Mouse (Mus musculus) erythroid progenitor cell, adult 5-6 weeks (primary cell): Measurements from ENCODE around the gene Lyz1. TPM values are rescaled to one million over a fixed set of nuclear protein-coding genes. Genes with fewer than 3 reads are reported as not detected.
"Not testable (repeated sequence)": the region's sequence is repeated elsewhere in the genome, so short reads cannot be mapped to it uniquely, and the experiment has no call there.

Experiments used
- ATAC-seq: replicated peaks from 2 replicates; pipeline ENCODE4 v1.8.0; 2016; ENCODE audit warnings: moderate number of reproducible peaks, mild to moderate bottlenecking, moderate TSS enrichment, inconsistent platforms; ENCODE audit not compliant: poor library complexity, low FRiP score, severe bottlenecking
- total RNA-seq, 2 experiments: library from RNA; stranded (forward) in 1 of 2; stranded (reverse) in 1 of 2; fragments of 150-400 nt in 1 of 2; fragments of 186-747, 209-891 nt in 1 of 2; gene quantifications; 2 replicates each; pipeline versions ENCODE4 v1.2.3 to v1.2.4; 2015 to 2017; ENCODE audit warnings: low replicate concordance in 2 of 2

The Lyz1 gene
- total RNA-seq, 2 experiments from 2014 or later: not detected

DNA sequence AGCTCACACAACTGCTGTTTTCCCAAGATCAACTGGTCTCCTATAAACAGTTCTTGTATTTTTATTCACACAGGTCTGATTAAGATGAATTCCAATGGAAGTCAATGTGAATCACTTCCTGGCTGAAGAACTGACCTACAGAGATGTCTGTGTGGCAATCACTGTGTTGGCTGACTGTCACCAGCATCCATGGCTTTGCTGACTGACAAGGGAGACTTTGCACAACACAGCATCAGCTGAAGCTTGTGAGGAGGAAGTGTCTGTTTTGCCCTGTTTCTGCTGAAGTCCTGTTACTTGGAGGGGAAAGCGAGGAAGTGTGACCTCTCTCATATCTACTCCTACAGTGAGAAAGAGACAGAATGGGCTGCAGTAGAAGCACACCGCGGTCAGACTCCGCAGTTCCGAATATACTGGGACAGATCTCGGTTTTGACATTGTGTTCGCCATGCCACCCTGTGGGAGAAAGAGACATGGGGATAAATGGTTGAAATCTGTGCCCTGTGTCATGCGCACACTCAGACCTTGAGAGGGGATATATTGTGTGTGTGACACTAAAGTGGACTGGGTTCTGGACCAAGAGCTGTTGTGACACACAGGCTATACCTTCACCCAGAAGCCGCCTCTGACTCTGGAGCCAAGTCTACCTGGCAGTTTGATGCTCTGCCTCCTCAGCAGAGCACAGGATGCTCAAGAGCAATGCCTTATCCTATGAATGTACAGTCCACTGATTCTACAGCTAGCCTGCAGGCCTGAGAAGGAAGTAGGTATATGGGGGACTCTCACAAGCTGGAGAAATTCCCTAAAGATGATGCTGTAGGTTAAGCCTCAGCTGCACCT, 4.3 kb downstream of the Lyz1 start:
- no peak for ATAC-seq

DNA sequence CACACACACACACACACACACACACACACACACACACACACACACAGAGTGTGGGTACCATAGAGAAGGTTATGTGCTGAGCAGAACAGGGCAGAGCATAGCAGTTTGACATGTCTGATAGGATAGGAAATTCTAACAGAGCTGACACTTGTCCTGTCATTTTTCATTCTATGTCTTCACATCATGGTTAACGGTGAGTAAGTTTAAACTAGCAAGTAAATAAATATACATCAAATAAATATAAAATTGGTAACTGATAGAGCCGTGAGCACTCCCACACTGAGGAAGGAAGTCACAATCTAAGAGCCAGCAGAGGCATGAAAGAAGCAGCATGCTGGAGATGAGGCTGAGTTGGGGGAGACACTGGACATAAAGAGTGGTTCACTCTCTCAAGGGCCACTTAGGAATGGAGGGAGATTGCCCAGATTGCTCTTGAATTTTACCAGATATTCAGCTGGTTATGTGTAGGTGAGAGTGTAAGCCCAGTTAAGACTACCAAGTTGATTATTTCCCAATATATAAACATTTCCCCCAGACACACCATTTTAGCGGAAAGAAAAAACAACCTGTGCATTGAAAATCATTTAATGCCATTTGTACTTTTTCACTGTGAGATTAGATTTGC, 5.3 kb downstream of the Lyz1 start:
- ATAC-seq: no peak

DNA sequence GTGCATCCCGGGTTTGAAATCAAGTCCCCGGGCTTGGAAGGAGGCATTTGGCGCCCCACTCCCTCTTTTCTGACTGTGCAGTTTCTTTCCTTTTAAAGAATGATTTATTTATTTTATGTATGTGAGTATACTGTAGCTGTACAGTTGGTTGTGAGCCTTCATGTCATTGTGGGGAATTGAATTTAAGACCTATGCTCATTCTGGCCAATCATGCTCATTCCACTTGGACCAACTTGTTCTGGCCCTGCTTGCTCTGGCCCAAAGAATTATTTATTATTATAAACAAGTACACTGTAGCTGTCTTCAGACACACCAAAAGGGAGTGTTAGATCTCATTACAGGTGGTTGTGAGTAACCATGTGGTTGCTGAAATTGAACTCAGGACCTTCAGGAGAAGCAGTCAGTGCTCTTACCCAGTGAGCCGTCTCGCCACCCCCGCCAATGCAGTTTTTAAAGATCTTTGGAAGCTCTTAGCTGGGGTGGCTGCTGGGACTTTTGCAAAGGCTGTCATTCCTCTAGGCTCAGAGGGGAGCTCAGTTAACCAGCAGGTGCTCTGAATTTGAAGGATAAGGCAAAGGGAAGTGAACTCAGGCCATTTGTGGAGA, 6.2 kb downstream of the Lyz1 start:
- ATAC-seq: no peak

DNA sequence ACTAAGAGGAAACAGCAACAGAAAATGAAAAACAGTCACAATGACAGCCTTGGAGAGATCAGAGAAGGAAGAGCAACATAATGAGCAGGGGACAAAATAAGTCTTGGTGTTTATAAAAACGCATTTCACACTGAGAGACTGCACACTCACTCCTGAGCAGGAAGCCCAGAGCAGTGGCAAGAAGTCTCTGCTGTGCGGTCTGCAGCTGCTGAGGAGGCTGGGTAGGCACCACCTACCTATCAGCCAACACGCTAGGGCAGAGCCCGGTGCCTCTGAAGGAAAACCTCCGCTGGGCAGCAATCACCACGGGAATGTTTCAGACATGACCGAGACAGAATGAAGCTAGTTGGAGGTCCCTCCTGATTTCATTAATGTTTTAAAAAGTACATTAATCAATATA, 7.1 kb downstream of the Lyz1 start:
- ATAC-seq: not testable (repeated sequence)

DNA sequence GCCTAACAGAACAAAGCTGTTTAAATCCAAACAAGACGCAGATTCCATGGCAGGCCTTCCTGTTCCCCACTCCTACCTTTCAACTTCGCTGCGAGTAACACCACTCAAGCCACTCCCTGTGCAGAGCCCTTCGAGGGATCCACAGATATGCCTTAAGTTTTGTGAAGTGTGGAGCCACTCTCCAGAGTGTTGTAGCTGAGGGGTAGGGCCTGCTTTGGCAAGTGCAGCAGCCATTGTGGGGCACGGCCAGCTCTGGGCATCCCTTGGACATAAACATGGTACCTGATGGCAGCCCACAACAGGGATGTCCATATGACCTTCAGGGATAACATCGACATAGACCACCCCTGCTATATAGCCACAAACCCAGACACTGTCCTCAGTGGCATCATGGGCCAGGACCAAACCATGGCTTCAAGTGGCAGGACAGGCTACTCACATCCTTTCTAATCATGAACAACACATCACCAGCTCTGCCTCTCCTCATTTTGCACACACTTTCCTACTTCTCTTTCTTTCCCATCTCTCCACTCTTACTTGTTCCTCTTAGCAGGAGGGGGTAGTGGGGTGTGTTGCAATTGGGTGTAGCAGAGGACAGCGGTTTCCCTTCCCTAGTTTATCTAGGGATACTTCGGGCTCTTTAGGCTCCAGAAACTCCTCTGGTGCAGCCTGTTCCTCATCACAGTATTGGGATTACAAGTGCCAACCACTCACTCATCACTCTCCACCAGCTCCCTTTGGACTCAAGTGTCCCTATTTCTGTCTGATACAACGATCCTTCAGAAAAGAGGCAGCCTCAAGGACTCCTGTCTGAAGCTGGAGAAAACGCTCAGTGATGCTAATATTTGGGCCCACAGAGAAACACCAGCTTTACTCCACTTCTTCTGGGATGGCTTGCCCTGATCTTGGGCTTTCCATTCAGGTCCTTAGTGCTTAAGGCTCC, 7.8 kb downstream of the Lyz1 start:
- no peak for ATAC-seq

DNA sequence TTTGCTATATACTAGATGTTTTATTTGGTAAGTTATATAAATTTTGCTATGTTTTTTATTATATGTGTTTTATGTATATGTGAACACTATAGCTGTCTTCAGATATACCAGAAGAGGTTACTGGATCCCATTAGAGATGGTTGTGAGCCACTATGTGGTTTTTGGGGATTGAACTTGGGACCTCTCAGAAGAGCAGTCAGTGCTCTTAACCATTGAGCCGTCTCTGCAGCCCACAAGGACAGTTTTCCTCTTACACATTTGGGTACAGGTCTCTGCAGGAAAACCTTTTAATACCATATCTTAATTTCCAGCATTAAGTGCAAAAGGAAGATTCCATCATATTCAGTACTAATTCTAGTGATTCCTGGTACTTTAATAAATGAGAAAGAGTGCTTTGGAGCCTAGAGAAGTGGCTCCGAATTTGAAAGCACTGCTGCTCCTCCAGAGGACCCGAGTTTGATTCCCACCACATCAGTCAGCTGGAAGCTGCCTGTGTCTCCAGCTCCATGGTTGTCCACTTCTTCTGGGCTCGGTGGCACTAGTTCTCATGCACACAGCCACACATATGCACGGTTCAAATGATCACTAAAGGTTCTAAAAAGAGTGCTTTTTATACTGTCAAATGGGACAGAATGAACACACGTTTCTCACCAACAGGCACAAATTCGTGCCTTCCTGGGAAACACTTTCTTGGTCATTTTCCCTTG, 8.6 kb downstream of the Lyz1 start:
- no peak for ATAC-seq

DNA sequence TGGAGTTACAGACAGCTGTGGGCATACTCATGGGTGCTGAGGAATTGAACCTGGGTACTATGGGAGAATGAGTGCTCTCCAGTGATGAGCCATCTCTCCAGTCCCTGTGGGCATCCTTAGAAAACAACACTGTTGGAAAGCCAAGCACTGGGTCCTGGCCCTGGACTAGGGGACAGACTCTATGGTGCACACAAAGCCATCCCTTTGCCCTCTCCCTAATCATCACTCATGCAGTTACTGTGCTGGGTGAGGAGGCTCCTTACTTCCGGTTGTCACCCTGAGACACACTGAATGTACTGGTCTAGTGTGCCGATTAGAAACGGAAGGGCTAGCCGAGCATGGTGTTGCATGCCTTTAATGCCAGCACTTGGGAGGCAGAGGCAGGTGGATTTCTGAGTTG, 9.5 kb downstream of the Lyz1 start:
- not testable (repeated sequence) for ATAC-seq

DNA sequence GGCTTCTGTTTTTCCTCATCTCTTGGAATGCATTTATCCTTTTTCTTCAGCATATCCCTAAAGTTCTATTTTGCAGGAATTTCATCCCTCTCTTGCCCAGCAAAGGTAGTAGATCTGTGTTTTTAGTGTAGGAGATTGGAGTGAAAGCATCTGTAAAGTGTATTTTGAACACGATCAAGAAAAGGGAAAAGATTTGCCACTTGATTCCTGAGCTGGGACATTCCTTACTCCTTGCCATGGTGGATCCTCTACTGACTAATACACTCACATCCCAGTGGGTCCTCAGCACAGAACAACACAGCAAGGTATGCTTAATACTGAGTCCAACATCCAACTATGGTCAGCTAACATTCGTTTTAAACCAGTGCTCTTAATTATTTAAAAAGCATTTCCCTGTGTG, 10.1 kb downstream of the Lyz1 start:
- no peak for ATAC-seq

DNA sequence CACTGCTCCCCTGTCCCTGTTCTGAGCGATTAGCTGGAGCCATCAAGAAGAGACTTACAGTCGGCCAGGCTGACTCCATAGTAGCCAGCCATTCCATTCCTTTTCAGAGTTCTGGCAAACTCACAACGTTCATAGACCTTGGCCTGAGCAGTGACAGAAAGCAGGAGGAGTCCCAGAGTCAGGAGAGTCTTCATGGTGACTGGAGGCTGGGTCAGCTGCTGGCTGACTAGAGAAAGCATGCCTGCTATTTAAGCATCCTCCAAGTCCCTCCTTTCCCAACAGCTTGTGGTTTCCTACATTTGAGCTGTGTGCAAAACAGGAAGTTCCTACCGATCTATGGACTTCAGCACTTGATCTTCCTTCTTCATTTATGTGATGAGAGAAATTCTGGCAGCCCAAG, 10.6 kb downstream of the Lyz1 start, which contains the start of gene Lyz2:
Gene Lyz2, minus strand, starts transcription at position 273 of the 400 bp plus-strand sequence.
- no peak for ATAC-seq

DNA sequence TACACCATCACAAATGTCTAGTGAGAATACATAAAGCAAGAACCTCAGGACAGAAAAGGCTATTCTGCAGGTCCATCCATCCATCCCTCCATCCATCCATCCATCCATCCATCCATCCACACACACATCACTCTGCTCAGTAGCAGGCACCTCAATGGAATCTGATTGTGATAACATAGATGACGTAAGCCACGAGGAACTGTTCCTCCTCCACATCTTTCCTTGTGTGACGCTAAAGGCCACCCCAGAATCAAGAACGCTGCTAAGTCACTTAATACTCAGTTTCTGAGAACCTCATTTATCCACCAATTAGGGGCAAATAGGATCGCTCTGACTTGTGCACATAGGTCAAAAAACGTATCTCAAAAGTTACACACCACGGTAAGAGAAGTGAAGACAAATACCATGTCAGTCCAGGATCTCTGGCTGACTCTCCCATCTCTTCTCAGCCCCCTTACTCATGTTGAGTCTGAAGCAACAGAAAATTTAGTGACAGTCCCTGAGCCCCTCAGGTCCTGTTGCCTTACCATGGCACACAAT, 11.2 kb downstream of the Lyz1 start:
- no peak for ATAC-seq

DNA sequence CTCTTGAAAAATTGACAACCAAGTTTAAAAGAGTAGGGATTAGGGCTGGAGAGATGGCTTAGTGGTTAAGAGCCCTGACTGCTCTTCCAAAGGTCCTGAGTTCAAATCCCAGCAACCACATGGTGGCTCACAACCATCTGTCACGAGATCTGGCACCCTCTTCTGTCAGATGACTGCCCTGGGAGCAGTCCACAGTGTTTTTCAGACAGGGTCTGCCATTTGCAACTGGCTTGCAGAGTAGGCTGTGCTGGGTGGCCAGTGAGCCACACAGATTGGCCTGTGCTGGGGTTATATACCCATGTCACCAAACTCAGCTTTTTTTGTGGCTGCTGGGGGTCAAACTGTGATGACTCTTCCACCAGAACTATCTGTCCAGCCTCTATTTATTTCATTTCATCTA, 12.7 kb downstream of the Lyz1 start:
- ATAC-seq: no peak

DNA sequence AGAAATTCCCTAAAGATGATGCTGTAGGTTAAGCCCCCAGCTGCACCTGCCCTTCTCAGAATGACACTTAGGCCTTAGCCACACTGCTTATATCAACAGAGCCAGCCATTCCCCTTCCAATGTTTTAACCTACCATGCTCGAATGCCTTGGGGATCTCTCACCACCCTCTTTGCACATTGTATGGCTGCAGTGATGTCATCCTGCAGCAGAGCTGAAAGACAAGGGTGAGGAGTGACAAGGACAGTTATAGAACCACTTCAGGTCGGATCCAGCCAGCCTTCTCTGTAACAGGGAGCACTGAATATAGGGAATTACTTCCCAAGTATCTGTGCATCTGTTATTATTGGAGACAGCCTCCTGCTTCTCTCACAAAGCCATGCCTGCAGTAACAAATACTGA, 14.2 kb downstream of the Lyz1 start:
- ATAC-seq: not testable (repeated sequence)

DNA sequence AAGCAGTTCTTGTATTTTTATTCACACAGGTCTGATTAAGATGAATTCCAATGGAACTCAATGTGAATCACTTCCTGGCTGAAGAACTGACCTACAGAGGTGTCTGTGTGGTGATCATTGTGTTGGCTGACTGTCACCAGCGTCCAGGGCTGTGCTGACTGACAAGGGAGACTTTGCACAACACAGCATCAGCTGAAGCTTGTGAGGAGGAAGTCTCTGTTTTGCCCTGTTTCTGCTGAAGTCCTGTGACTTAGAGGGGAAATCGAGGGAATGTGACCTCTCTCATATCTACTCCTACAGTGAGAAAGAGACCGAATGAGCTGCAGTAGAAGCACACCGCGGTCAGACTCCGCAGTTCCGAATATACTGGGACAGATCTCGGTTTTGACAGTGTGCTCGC, 14.9 kb downstream of the Lyz1 start:
- not testable (repeated sequence) for ATAC-seq

DNA sequence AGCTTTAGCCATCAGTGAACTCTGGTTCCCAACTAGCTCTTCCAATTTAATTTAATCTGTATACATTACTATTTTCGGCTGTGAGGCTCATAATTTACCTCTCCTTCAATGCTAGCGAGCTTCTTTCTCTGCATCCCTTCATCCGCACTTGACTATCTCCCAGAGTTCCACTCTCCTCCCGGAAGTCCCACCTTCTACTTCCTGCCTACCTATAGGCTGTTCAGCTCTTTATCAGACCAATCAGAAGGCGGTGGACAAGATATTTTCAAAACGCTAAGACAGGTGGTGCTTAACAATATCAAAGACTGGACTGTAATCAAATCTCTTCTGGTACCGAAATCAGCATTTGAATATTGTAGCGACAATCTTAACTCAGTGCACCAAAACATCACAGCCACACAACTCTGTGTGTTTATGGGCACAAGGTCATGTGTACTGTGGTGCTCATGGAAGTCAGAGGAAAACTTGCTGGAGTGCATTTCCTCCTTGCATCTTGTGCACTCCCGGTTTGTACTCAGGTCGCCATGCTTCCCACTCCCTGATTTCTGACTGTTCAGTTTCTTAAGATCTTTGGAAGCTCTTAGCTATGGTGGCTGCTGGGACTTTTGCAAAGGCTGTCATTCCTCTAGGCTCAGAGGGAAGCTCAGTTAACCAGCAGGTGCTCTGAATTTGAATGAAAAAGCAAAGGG, 16.8 kb downstream of the Lyz1 start:
- no peak for ATAC-seq

DNA sequence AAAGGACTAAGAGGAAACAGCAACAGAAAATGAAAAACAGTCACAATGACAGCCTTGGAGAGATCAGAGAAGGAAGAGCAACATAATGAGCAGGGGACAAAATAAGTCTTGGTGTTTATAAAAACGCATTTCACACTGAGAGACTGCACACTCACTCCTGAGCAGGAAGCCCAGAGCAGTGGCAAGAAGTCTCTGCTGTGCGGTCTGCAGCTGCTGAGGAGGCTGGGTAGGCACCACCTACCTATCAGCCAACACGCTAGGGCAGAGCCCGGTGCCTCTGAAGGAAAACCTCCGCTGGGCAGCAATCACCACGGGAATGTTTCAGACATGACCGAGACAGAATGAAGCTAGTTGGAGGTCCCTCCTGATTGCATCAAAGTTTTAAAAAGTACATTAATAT, 18.0 kb downstream of the Lyz1 start:
- ATAC-seq: not testable (repeated sequence)

DNA sequence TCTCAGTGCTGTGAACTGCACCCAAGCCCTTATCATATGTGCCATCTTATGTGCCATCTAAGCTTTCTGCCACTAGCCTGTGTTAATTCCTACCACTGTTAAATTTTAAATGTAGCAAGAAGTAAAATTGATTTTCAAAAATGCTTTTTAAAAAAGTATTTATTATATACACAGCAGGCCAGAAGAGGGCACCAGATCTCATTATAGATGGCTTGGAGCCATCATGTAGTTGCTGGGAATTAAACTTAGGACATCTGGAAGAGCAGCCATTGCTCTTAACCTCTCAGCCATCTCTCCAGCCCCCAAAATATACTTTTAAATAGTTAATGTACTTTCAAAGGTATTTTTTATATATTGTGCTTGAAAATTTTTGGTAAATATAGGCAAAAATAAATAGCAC, 20.6 kb downstream of the Lyz1 start:
- ATAC-seq: no peak

DNA sequence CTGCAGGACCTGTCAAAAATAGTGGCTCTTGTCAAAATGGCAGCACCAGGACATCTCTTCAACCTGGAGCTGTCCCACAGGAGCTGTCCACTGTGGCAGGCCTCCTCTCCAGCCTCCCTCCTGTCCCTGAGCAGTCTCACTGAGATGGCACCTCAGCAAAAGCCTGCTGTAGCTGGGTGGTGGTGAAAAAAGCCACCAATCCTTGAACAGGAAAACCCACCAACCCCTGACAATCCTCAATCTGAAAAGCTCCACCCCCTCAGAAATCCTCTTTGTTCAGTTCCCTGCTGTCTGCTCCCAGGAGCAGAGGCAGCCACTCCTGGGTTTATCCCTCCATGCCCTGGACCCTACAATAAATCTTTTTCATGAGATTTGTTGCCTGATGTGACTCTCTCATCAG, 32.8 kb downstream of the Lyz1 start:
- ATAC-seq: no peak

DNA sequence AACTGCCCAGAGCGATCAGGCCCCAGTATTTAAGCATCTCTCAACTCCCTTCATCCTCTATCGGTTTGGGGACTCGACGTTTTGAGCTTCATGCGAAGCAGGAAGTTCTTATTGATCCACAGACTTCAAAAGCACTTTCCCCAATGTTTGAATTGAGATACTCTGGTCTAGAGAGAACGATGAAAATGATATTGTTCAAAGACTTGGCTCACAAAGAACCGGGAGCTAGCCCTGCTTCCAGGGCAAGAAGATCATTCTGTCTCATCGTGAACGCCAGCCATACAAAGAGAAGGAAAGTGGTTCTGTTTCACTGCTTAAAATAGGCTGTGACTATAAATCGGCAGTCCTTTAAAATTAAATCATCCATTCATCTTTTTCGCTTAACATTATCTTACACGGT, 54.1 kb downstream of the Lyz1 start, which contains the start of gene 9530003J23Rik:
Gene 9530003J23Rik, minus strand, starts transcription at position 101 of the 400 bp plus-strand sequence.
- ATAC-seq: no peak
